Mouse (Mus musculus) heart, postnatal 0 days (tissue): ENCODE measurements around the gene Elf5.

Source experiments
- CTCF ChIP-seq: IDR thresholded peaks from 2 replicates; pipeline ENCODE4 v1.5.1; 2016; ENCODE audit warnings: antibody characterized with exemption, control low read depth, low read depth
- EP300 ChIP-seq: IDR thresholded peaks from 2 replicates; pipeline ENCODE4 v1.6.1; 2016; ENCODE audit warnings: antibody characterized with exemption, low read depth

- no peak for TF ChIP-seq CTCF
- TF ChIP-seq EP300, result no peak
Measured at GRCm38 (mm10) chr2:103372541-103372940, 38.9 kb upstream of the Elf5 start.
